Mouse (Mus musculus) spleen, postnatal 14 days (tissue): ENCODE measurements around the gene Ing4.
A peak's percentile ranks its signal among the peaks of the same experiment; 100 is the strongest.
"Not testable (repeated sequence)": the region's sequence is repeated elsewhere in the genome, so short reads cannot be mapped to it uniquely, and the experiment has no call there.

ENCODE experiments used
- DNase-seq, 2 experiments: peaks; one replicate each; pipeline ENCODE4 v3.0.0; 2021 to 2022; ENCODE audit warnings: low spot score in 2 of 2

Ing4 gene

DNA sequence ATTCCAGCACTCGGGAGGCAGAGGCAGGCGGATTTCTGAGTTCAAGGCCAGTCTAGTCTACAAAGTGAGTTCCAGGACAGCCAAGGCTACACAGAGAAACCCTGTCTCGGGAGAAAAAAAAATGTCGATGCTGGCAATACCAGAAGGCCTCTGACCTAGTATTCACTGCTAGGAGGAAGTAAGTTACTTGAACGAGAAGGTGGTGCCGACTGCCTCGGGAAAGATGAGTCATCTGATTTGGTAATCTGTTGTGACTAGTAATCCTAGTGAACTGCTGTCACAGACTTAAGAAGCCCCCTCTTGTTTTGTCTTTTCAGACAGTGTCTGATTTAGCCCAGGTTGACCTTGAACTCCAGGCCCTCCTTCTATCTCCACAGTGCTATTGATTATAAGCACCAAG lies 1.5 kb downstream of the Ing4 start:
- DNase-seq, result no peak

DNA sequence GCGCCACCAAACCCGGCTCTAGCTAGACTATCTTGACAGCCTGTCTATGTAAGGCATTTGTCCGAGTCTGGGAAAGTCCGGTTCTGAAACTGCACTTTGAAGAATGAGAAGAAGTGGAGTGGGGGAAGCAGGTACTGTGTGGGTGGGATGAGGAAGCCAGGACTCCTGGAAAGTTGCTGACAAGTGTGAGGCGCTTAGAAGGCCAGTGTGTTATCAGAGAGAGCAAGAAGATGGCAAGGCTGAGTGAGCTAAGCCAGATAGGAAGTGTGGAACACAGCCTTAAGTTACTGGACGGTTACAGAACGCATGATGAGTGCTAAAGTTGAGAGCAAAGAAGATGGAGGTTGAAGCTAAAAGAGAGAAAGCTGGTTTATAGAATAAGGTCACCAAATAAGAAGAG lies 2.5 kb downstream of the Ing4 start:
- no peak for DNase-seq

DNA sequence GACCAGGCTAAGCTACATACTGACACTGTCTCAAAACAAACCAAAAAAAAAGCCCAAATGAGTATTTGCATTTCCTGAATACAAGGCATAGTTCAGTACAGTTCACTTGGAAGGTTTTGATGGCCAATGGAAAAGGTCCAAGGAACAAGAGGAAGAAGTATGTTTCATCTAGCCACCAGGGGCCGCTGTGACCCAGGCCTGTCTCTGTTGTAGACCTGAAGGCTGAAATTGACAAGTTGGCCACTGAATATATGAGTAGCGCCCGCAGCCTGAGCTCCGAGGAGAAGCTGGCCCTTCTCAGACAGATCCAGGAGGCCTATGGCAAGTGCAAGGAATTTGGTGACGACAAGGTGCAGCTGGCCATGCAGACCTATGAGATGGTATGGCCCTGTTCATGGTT lies 7.1 kb downstream of the Ing4 start:
- peak; percentile 34 to 71 for DNase-seq

DNA sequence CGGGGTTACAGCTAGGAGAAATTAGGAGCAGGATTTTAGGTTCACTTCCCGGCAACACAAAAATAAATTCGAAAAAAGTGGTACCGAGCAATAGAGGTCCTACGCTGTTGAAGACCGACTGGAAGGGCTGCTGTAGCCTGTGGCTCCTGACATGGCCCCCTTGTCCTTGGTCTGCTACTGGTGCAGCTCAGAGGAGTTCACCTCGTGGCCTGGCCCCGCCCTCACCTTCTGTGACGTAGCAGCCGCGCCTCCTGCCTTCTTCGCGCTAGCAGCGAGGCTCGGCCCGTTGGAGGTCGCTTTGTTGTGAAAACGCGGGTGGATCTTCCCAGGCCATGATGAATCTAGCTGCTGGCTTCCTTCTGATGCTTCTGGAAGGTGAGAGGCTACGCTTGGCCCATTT lies 10.1 kb downstream of the Ing4 start, which contains the start of gene Acrbp:
Acrbp (plus strand) TSS at position 12 of the 400 bp plus-strand sequence.
- DNase-seq, result no peak

- no peak for DNase-seq
Measured at GRCm38 (mm10) chr6:125051237-125051636, 11.7 kb downstream of the Ing4 start.

DNA sequence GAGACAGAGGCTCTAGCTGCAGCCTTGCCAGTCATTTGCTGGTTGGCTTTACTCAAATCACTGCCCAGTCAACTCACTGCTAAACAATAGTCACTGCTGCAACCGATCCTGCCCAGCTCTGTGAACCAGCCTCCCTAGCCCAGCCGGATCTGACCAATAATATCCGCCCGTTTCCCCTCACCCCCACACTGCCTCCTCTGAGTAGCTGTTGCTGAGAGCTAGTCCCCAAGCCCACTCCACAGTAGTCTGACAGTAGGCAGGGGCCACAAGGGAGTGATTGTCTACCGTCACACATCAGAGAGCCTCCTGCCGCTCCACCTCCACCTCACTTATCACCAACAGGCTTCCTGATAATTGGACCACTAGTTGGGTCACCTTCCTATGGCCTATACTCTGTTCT lies 21.9 kb downstream of the Ing4 start:
- no peak for DNase-seq

GRCm38 (mm10) chr6:125062511-125062910 lies 23.0 kb downstream of the Ing4 start:
- no peak for DNase-seq

DNA sequence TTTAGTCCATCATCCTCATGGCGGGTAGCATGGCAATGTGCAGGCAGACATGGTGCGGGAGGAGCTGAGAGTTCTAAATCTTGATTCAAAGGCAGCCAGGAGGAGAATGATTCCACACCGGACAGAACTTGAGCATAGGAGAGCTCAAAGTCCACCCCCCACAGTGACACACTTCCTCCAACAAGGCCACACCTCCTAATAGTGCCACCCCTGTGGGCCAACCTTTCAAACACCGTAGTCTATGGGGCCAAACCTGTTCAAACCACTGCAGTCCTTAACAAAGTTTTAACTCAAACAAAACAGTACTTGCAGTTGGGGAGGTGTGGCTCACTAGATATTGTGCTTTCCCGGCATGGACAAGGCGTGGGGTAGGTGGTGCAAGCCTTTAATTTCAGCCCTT lies 24.3 kb downstream of the Ing4 start:
- DNase-seq, result no peak

- not testable (repeated sequence) for DNase-seq
Measured at GRCm38 (mm10) chr6:125065223-125065622, 25.7 kb downstream of the Ing4 start.

DNA sequence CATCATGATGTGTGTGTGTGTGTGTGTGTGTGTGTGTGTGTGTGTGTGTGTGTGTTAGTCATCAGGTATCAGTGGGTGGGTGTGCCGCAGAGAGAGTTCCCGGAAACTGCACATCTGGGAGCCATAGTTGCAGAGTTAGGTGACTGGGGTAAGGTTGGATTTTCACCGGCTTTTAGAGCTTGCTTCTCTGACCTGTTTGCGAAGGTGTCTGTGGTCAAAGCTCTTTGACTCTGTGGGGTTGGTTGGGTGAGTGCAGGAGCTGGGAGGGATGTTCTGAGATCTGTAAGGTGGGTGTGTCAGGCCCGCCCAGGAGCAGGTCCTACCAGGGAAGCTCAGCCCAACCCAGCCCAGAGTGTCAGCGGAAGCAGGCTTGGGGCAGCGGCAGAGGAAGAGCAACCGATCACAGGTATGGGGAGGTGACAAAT lies 28.0 kb downstream of the Ing4 start, which contains the start of gene Lpar5:
Lpar5 (plus strand) TSS at position 350 of the 425 bp plus-strand sequence.
- no peak for DNase-seq

DNA sequence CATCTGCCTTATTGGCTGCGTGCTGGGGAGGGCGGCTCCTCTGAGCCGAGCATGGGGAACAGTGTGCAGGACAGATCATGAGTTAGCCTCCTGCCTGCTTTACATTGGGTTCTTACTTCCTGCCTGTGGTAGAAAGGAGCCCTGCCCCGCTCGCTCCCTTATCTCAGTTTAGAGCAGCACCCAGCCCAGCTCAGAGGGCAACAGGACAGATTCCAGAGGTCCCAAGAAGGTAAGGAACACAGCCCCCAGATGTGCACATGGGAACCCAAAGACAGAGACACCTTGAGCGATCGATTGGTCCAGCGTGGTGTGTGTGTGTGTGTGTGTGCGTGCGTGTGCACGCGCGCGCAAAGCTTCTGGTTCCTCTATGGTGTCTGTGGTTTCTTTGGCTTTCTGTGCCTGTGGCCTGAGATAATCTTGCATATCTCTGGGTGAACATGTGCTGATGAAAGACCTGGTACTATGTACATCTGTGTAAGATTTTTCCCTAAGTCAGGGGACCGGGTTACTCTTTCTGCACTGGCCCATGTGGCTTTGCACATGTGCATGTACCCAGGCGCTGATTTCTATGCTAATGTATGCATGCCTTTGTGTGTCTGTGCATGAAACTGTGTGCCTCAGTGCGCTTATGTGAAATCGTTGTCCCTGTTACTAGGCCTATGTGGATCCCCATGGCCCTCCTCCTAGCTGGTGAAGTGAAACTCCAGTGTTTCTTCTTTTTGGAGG lies 31.8 kb downstream of the Ing4 start:
- peak; percentile 50 to 53 for DNase-seq

GRCm38 (mm10) chr6:125071896-125072279 lies 32.3 kb downstream of the Ing4 start:
- DNase-seq, result no peak

- no peak for DNase-seq
Measured at GRCm38 (mm10) chr6:125073825-125074224, 34.3 kb downstream of the Ing4 start.

- DNase-seq, result no peak
Measured at GRCm38 (mm10) chr6:125081394-125081793, 41.8 kb downstream of the Ing4 start.

- DNase-seq, result peak in 1 of 2 experiments; percentile 40
Measured at GRCm38 (mm10) chr6:125081797-125082560, 42.4 kb downstream of the Ing4 start.

- DNase-seq, result no peak
Measured at GRCm38 (mm10) chr6:125082801-125083386, 43.3 kb downstream of the Ing4 start.

DNA sequence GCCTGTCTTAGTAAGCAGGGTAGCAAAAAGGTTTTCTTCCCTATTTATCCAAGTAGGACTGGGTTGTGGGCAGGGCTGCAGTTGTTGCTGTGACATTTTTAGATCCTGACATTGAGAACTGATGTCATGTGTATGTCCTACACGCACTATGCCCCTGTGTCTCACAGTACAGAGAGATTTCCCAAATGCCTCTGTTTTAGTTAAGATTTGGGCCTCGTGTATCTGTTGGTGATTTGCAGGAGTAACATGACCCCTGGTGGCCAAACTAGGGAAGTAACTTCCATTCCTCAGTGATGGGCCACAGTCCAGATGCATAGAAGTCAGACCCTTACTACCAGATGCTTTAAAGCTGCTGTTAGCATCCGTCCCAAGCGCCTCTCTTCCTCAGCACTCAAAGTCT lies 44.9 kb downstream of the Ing4 start:
- DNase-seq, result peak in 1 of 2 experiments; percentile 38

DNA sequence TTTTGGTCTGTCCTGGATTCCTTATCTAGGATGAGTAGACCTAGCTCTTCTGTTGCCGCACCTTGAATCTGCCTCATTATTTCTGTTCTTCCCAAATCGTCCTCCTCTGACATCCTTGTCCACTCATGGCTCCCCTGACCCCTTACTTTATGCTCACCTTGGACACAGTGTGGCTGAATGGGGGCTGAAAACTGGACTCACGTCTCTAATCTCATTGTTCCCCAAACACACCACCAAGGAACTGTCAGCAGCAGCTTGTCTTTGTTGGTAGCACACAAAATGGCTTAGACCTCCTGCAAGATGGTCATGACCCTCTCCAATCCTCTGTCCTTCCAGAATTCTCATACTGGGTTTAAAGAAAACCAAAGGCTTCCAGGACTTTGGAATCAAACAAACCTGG lies 48.4 kb downstream of the Ing4 start:
- DNase-seq, result no peak

GRCm38 (mm10) chr6:125088561-125089321 lies 49.2 kb downstream of the Ing4 start:
- peak in 1 of 2 experiments; percentile 21 for DNase-seq

- peak; percentile 28 to 44 for DNase-seq
Measured at GRCm38 (mm10) chr6:125089521-125090321, 50.2 kb downstream of the Ing4 start.
